Mouse (Mus musculus) limb, embryonic 15.5 days (tissue): Measurements from ENCODE around the gene Saxo1. TPM values are rescaled to one million over a fixed set of nuclear protein-coding genes. Genes with fewer than 3 reads are reported as not detected.

Source experiments
- ATAC-seq: fragments of 200-750 bp; cut with Nextera tagmentation; 2 replicates; pipeline ENCODE4 v1.8.0; 2017; ENCODE audit warnings: low read depth, moderate TSS enrichment; ENCODE audit not compliant: insufficient number of reproducible peaks, low FRiP score, low TSS enrichment
- H3K27ac ChIP-seq: fragments of 300-500 bp; sonication (generic); 2 replicates; pipeline ENCODE4 v1.5.1; 2015; ENCODE audit warnings: moderate library complexity, mild to moderate bottlenecking, inconsistent platforms
- H3K27me3 ChIP-seq: fragments of 300-500 bp; sonication (generic); 2 replicates; pipeline ENCODE4 v1.6.1; 2015; ENCODE audit warnings: inconsistent platforms
- H3K36me3 ChIP-seq: fragments of 300-500 bp; sonication (generic); 2 replicates; pipeline ENCODE4 v1.6.1; 2015; ENCODE audit warnings: inconsistent platforms
- H3K4me1 ChIP-seq: fragments of 300-500 bp; sonication (generic); 2 replicates; pipeline ENCODE4 v1.6.1; 2015; ENCODE audit warnings: inconsistent platforms
- H3K4me2 ChIP-seq: fragments of 300-500 bp; sonication (generic); 2 replicates; pipeline ENCODE4 v1.6.1; 2015; ENCODE audit warnings: mild to moderate bottlenecking, inconsistent platforms
- H3K4me3 ChIP-seq: fragments of 300-500 bp; sonication (generic); 2 replicates; pipeline ENCODE4 v1.5.1; 2015; ENCODE audit warnings: mild to moderate bottlenecking, inconsistent platforms
- H3K9ac ChIP-seq: fragments of 300-500 bp; sonication (generic); 2 replicates; pipeline ENCODE4 v1.6.1; 2015; ENCODE audit warnings: inconsistent platforms
- H3K9me3 ChIP-seq: fragments of 300-500 bp; sonication (generic); 2 replicates; pipeline ENCODE4 v1.6.1; 2016; ENCODE audit warnings: inconsistent platforms
- WGBS: fragments of 180-500 bp; shearing (Covaris S2); methylation state at CpG from one replicate; pipeline ENCODE4 v1.1.7; 2015; 5-methylcytosine and 5-hydroxymethylcytosine counted together
- polyA plus RNA-seq: library from polyadenylated mRNA; unstranded; fragments of >200 nt; fragmentation: Nextera tagmentation; extraction: Ambion mirVana; gene quantifications from 2 replicates; pipeline ENCODE4 v1.2.1, GENCODE M21; 2015

Gene Saxo1
- polyA plus RNA-seq, 1 experiment from 2014 or later = 0.17 TPM

DNA sequence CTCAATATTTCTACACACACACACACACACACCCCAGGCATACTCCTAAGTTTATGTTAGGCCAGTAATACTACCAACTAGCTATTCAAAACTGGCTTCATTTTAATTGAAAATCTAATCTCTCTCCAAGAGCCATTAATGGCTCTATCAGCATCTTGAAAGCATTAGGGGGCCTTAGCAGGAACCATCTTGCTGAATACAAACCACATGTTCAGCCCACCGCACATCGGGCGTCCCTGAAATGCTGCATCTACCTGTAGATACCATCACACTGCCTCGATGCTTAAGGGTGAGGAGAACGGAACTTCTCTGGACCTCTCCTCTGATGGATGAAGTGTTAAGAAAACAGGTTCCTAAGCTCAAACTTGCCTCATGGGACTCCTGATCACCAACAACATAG lies 93.3 kb downstream of the Saxo1 start:
- no peaks in the 10 kb centered on the region for H3K36me3 ChIP-seq
- WGBS = 39% methylated on average over 5 of the region's 5 CpGs
- H3K4me3 ChIP-seq = no peak overlapping the region
- H3K4me1 ChIP-seq = peaks cover 4% of the 10 kb centered on the region; the same call in 1 of the 2 replicates
- no peaks in the 10 kb centered on the region for H3K27me3 ChIP-seq
- no peak overlapping the region for H3K27ac ChIP-seq
- no peak overlapping the region for H3K4me2 ChIP-seq
- no peak for ATAC-seq
- H3K9me3 ChIP-seq = no peaks in the 10 kb centered on the region
- H3K9ac ChIP-seq = no peak overlapping the region

DNA sequence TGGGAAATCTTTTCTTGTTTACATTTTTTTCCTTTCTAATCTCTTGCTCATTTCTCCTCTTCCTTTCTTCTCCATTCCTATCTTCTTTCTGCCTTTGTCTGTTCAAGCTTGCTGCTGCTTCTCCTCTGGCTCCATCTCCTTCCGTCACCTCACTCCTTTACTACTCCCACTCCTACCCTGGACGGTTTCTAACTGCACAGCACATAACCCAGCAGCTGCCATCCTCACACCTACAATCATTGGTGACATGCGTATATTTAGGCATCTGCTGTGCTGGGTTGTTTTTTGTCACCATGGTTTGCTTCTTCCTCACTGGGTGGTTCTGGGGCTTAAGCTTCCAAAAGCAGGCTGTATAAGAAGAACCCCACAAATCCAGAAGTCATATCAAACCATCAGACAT lies 107.7 kb downstream of the Saxo1 start:
- Histone ChIP-seq H3K9me3 (no peaks in the 10 kb centered on the region), H3K4me1 (no peaks in the 10 kb centered on the region), H3K9ac (no peak overlapping the region), H3K4me3 (no peak overlapping the region), H3K27ac (no peak overlapping the region), H3K4me2 (no peak overlapping the region), H3K27me3 (no peaks in the 10 kb centered on the region), H3K36me3 (no peaks in the 10 kb centered on the region)
- no peak for ATAC-seq
- 81% methylated on average over 3 of the region's 3 CpGs for WGBS

DNA sequence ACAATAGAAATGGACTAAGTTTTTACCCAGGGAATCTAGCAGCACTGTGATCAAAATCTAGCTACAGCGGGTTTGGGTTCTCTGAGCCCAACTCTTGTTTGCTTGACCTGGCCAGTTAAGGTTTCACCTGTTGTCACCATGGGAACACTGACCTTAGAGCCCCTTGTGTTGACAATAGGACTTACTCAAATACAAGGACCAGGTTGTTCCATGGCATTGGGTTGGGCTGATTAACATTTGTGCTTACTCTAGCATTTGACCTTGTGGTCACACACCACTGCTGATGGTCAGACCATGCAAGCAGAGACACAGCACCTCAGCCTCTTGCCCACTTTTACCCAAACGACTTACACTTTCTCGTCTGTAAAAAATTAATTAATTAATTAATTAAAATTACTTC lies 121.8 kb downstream of the Saxo1 start:
- Histone ChIP-seq H3K36me3 (no peaks in the 10 kb centered on the region), H3K4me2 (no peak overlapping the region), H3K27ac (no peak overlapping the region), H3K9ac (no peak overlapping the region), H3K27me3 (no peaks in the 10 kb centered on the region), H3K9me3 (no peaks in the 10 kb centered on the region), H3K4me3 (no peak overlapping the region), H3K4me1 (peaks cover 19% of the 10 kb centered on the region)
- no peak for ATAC-seq
- 85% methylated on average over 3 of the region's 3 CpGs for WGBS

DNA sequence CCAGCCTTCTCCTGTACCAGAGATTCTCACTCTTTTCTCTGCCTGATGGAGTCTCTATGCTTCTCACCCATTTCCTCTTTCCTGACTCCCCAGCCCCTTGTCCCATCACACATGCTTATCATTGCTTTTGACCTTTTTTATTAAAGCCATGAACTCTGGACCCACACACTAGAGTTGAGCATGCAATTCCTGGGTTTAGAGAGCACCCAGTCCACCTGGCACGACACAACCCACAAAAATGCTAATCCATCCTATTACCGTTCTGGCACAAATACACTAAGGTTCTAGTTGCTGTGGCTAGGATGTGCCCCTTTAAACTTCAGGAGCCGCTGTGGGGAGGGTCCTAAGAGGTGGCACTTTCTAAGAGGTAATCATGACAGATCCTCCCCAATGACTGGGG lies 122.5 kb downstream of the Saxo1 start:
- H3K4me1 ChIP-seq = peaks cover 16% of the 10 kb centered on the region
- H3K4me2 ChIP-seq = no peak overlapping the region
- no peak for ATAC-seq
- no peaks in the 10 kb centered on the region for H3K27me3 ChIP-seq
- no peak overlapping the region for H3K4me3 ChIP-seq
- H3K27ac ChIP-seq = no peak overlapping the region
- H3K9ac ChIP-seq = no peak overlapping the region
- no peaks in the 10 kb centered on the region for H3K9me3 ChIP-seq
- WGBS = 79% methylated on average over 3 of the region's 3 CpGs
- H3K36me3 ChIP-seq = no peaks in the 10 kb centered on the region

DNA sequence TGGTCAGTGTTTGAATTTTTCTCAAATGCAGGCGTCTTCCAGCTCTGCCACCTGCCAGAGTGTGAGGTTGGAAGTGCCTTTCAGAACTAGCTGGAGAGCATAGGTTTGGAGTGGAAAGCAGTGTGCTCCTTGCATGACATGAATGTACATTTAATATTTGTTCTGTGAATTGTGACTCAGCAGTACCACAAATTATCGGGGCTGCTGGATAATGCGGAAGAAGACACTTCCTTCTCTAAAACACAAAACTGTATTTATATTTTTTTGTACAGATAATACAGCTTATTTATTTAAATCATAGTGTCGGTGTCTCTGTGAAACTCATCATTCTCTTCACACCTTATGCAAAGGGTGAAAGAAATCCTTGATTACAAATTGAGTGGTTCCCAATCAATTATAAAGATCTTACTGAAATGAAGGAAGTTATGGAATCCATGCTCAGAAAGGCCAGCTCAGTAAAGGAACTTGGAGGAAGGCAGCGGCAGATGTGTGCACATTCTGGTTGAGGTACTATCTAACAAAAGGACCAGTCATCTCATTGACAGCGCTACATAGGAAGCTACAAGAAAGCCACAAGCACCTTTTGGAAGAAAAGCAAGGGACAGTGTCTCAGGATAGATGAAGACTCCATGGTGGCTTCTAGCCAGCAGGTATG lies 129.9 kb downstream of the Saxo1 start:
- Histone ChIP-seq H3K9ac (no peak overlapping the region), H3K4me3 (no peak overlapping the region), H3K4me1 (no peaks in the 10 kb centered on the region), H3K27me3 (no peaks in the 10 kb centered on the region), H3K27ac (no peak overlapping the region), H3K4me2 (no peak overlapping the region), H3K9me3 (no peaks in the 10 kb centered on the region), H3K36me3 (peaks cover 40% of the 10 kb centered on the region)
- WGBS = 82% methylated on average over 6 of the region's 6 CpGs
- ATAC-seq = no peak

DNA sequence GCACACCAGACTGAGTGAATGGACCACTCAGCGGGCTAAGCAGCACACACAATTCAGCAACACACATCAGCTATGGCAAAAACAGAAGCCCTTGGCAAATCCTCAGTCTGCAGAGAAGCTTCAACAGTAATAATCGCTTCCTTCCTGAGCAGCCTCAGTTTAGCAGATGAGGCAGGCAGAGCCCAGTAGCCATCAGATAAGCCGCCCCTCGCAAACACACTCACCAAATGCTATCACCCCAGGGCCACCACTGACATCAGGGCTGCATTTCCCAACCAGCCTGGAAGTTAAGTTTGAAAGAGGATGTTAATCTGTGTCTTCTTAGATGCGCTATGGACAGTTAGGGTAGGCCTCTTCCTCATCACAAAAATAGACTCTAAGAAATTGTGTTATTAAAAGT lies 130.8 kb downstream of the Saxo1 start:
- H3K27ac ChIP-seq = no peak overlapping the region
- H3K4me1 ChIP-seq = no peaks in the 10 kb centered on the region
- no peaks in the 10 kb centered on the region for H3K9me3 ChIP-seq
- H3K27me3 ChIP-seq = no peaks in the 10 kb centered on the region
- H3K9ac ChIP-seq = no peak overlapping the region
- no peak overlapping the region for H3K4me3 ChIP-seq
- WGBS = 70% methylated on average over 5 of the region's 5 CpGs
- peaks cover 44% of the 10 kb centered on the region for H3K36me3 ChIP-seq
- no peak for ATAC-seq
- no peak overlapping the region for H3K4me2 ChIP-seq

DNA sequence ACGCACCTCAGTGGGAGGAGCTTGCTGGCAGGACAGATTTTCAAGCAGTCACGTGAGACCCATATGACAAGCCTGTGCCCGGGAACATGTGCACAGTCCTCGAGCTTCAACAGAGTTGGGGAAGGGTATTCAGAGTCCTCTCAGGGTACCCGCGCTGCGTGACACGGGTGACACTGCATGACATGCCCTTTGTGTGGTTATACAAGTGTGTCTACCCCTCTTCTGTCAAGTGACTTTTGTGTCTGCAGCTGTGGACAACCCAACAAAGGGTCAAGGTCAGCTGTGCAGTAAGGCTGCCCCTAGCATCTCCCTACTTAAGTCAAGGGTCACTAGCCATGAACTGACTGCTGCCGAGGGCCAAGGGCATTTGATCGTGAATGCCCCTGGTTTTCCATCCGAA lies 131.6 kb downstream of the Saxo1 start:
- Histone ChIP-seq H3K9ac (no peak overlapping the region), H3K27ac (no peak overlapping the region), H3K4me3 (no peak overlapping the region), H3K36me3 (peaks cover 44% of the 10 kb centered on the region), H3K9me3 (no peaks in the 10 kb centered on the region), H3K4me1 (no peaks in the 10 kb centered on the region), H3K4me2 (no peak overlapping the region), H3K27me3 (no peaks in the 10 kb centered on the region)
- WGBS = 82% methylated on average over 11 of the region's 11 CpGs
- ATAC-seq = no peak

DNA sequence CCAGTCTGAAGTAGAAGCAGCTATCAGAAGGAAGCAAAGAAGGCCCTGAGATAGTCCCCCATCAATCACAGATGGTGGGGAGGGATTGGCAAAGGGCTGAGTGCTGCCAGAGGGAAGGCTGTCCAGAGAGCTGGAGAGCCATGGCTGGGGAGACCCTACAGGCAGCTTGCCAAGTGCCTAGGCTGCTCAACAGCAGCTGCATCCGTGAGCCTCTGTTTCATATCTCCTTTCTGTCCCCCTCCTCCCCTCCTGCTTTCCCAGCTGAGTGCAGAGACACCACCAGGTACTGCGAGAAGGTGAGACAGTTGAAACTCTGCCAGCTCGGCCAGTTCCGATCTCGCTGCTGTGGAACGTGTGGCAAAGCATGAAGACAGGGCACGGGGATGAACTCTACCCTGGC lies 132.5 kb downstream of the Saxo1 start:
- H3K36me3 ChIP-seq = peaks cover 44% of the 10 kb centered on the region
- no peak overlapping the region for H3K4me2 ChIP-seq
- H3K4me3 ChIP-seq = no peak overlapping the region
- ATAC-seq = no peak
- H3K9ac ChIP-seq = no peak overlapping the region
- no peaks in the 10 kb centered on the region for H3K9me3 ChIP-seq
- H3K4me1 ChIP-seq = no peaks in the 10 kb centered on the region
- H3K27ac ChIP-seq = no peak overlapping the region
- WGBS = 58% methylated on average over 7 of the region's 7 CpGs
- no peaks in the 10 kb centered on the region for H3K27me3 ChIP-seq

DNA sequence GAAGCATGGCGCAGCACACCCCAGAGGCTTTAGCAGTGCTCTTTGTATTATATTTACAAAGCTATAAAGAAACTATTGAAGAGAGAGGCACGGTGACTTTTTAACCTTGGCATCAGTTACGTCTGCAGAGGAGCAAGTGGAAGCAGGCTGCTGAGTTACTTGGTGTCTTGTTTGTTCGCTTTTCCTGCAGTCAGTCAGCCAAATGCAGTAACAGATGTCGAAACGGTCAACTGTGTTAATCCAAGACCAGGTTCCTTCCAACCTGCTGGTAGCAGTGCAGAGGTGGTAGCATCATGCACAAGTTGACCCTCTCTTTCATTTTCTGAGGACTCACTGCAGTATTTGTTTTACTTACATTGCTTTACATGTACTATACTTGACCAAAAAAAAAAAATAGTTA lies 135.5 kb downstream of the Saxo1 start:
- no peaks in the 10 kb centered on the region for H3K4me1 ChIP-seq
- H3K4me3 ChIP-seq = no peak overlapping the region

DNA sequence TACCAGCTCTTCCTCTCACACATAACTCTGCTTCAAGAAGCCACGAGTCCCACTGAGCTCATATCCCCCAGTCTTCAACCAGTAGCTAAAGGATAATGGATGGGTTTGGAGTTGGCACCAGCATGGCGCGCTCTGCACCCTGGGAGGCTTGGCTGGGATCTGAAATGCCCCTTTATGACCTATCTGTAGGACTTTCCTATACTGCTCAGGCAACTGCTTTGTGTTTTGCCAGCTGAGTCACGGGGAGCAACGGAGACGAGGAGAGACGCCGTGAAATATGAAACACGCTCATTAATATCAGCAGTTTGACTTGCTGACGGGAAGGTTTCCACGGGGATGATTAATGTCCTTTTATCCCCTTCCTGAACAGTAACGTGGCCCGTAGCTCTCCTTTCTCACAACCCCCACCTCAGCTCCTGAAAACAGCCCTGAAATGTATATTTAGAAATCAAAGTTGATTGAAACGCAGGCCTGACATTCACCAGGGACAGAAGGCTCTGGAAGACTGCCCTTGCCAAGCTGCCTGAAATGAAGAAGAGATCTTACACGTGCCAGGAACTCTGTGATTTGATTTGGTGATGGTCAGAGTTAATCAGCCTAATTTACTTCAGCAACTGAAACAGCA lies 141.6 kb downstream of the Saxo1 start:
- no peaks in the 10 kb centered on the region for H3K27me3 ChIP-seq
- no peak for ATAC-seq
- H3K27ac ChIP-seq = peak overlapping the region; percentile 57; the same call in 1 of the 2 replicates
- peaks cover 6% of the 10 kb centered on the region; the same call in 1 of the 2 replicates for H3K36me3 ChIP-seq
- WGBS = 29% methylated on average over 15 of the region's 15 CpGs
- peaks cover 17% of the 10 kb centered on the region for H3K4me1 ChIP-seq
- no peaks in the 10 kb centered on the region for H3K9me3 ChIP-seq
- no peak overlapping the region for H3K9ac ChIP-seq
- H3K4me3 ChIP-seq = no peak overlapping the region
- no peak overlapping the region for H3K4me2 ChIP-seq

More for the DNA sequence above, 135.5 kb downstream of the Saxo1 start:
- no peak for ATAC-seq
- Histone ChIP-seq H3K27ac (no peak overlapping the region), H3K9ac (no peak overlapping the region), H3K27me3 (no peaks in the 10 kb centered on the region), H3K9me3 (no peaks in the 10 kb centered on the region), H3K4me2 (no peak overlapping the region), H3K36me3 (peaks cover 43% of the 10 kb centered on the region)
- 64% methylated on average over 6 of the region's 6 CpGs for WGBS

DNA sequence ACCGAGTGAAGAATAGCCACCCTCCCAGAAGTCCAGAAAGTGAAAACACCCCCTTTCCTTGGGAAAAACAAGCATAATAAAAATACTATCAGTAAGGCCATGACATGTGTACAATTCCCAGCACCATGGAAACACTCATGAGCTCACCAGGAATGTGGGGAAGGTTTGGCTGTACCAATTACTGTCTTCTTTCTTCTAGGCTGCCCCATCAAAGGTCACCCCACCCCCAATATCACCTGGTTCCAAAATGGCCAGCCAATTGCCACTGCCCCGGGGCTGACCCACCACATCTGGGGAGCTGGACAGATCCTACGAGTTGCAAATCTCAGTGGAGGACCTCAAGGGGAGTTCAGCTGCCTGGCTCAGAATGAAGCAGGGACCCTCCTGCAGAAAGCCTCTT lies 144.7 kb downstream of the Saxo1 start:
- Histone ChIP-seq H3K9me3 (no peaks in the 10 kb centered on the region), H3K4me3 (no peak overlapping the region), H3K36me3 (0 out of 2 replicates have a peak, but pooled peaks cover 2% of the 10 kb centered on the region), H3K9ac (no peak overlapping the region), H3K4me1 (peaks cover 24% of the 10 kb centered on the region), H3K27me3 (no peaks in the 10 kb centered on the region), H3K4me2 (no peak overlapping the region), H3K27ac (no peak overlapping the region)
- 48% methylated on average over 3 of the region's 3 CpGs for WGBS
- no peak for ATAC-seq

DNA sequence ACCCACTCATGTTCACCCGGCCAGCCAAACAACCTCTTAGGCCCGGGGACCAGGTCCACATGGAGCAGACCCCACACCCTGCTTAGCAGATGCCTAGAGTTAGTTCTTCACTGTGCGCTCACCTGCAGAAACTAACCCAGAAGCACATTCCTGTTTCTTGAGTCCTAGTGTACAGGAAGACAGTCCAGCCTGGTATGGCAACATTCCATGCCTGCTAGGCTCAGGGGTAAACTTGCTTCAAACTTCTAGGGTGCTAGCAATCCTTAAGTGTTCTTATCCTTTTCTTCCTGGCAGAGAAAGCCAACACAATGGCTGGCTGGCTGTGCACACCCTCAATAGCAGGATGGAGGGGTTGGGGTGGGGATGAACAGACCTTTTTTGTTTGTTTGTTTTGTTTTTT lies 147.2 kb downstream of the Saxo1 start:
- H3K4me2 ChIP-seq = no peak overlapping the region
- H3K9ac ChIP-seq = no peak overlapping the region
- H3K4me3 ChIP-seq = no peak overlapping the region
- WGBS = 70% methylated on average over 3 of the region's 3 CpGs
- H3K27ac ChIP-seq = no peak overlapping the region
- no peaks in the 10 kb centered on the region for H3K27me3 ChIP-seq
- no peaks in the 10 kb centered on the region for H3K9me3 ChIP-seq
- no peak for ATAC-seq
- H3K36me3 ChIP-seq = no peaks in the 10 kb centered on the region
- peaks cover 38% of the 10 kb centered on the region for H3K4me1 ChIP-seq
